Mouse (Mus musculus) spleen, adult 10 weeks (tissue): ENCODE data around the gene Aurka. TPM values are rescaled to one million over a fixed set of nuclear protein-coding genes. Genes with fewer than 3 reads are reported as not detected.

Experiments used
- polyA plus RNA-seq: library from polyadenylated mRNA; stranded (reverse); fragments of 350-450 nt; fragmentation: Illumina TruSeq; extraction: RNeasy Lipid Tissue Mini Kit (QIAGEN cat#74804); gene quantifications from one replicate; pipeline ENCODE4 v1.2.3, GENCODE M21; 2015; ENCODE audit warnings: low replicate concordance; ENCODE audit not compliant: insufficient read depth

Gene Aurka
- 9.5 TPM for polyA plus RNA-seq

GRCm38 (mm10) chr2:172370411-172371223 is at the start of gene Aurka, which contains the start of gene Cstf1:
Aurka (minus strand) TSS chr2:172370535.
Cstf1 (plus strand) TSS chr2:172370681.

GRCm38 (mm10) chr2:172393391-172394051 is 23.2 kb upstream of the Aurka start, which contains the start of gene Cass4:
Cass4 (plus strand) TSS chr2:172393794.

GRCm38 (mm10) chr2:172345258-172345738 is 25.0 kb downstream of the Aurka start, which contains the start of gene Fam210b:
Fam210b (plus strand) TSS chr2:172345565.

Other genes starting within 250 kb of the Aurka start
- not detected for gene Mc3r, start 122.0 kb downstream of the Aurka start, polyA plus RNA-seq
- 15.1 TPM for gene Fam210b, start 25.0 kb downstream of the Aurka start, polyA plus RNA-seq
- 19.3 TPM for gene Cstf1, start 146 bp upstream of the Aurka start, polyA plus RNA-seq
- 2.1 TPM for gene Cass4, start 23.3 kb upstream of the Aurka start, polyA plus RNA-seq
- gene Rtf2, start 70.0 kb upstream of the Aurka start, polyA plus RNA-seq = 46.9 TPM
- gene Gcnt7, start 88.1 kb upstream of the Aurka start, polyA plus RNA-seq = not detected
- gene Fam209, start 102.0 kb upstream of the Aurka start, polyA plus RNA-seq = 0.94 TPM
- not detected for gene Tfap2c, start 179.1 kb upstream of the Aurka start, polyA plus RNA-seq